ENCODE assay signal across 13 mouse cellular contexts in the genomic region with DNA sequence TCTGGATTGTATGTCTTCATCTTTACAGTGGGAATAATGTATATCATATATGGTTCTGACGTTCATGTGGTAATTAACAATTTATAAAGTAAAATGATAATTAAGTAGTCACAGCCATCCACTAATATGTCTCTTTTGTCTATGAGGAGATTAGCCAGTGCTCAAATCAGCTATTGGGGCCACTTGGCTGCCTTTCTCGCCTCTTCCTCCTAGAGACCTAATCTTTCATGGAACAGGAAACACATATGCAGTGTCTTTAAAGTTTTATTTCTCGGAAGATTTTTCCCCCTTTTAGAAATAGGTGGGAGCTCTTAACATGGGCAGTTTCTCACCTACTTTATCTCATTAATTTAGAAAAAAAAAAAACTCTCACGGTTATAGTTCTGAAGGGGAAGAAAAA. TPM values are rescaled to one million over a fixed set of nuclear protein-coding genes. Genes with fewer than 3 reads are reported as not detected.
DNase-seq lines count a peak whose midpoint lies in the region; ATAC-seq and TF ChIP-seq lines count a peak whose summit lies in the region.
"Had no signal": no experiment of that assay in that cellular context is flagged by ENCODE, and none has a peak within 500 bp of the region (broad histone marks: within the 10 kb centered on the region; RNA-seq: fewer than 3 reads in every experiment).

No protein-coding gene starts in this region.

- H3K9ac ChIP-seq in heart, postnatal 0 days (replicated peaks; ENCODE audit: low read depth, low read length): peak overlapping the region; percentile 79; the same call in 1 of the 2 replicates
- no peak overlapping the region for H3K9ac ChIP-seq in heart, embryonic 12.5 days
- H3K9ac ChIP-seq in limb, embryonic 12.5 days (replicated peaks): no peak overlapping the region

- no peak for DNase-seq in gastrocnemius, adult 2 months
- no peak for DNase-seq in gastrocnemius, postnatal 14 days
- no peak for DNase-seq in heart, postnatal 0 days (ENCODE audit: low spot score)
- DNase-seq in limb, embryonic 10.5 days (ENCODE audit: low spot score): no peak
- no peak for DNase-seq in frontal cortex, postnatal 36 days (ENCODE audit: low spot score in 2 of 2)

- H3K27ac ChIP-seq in gastrocnemius, adult 2 months: peak overlapping the region; percentile 97
- H3K27ac ChIP-seq in heart, postnatal 0 days (ENCODE audit: low read depth): peak overlapping the region; percentile 12; the same call in 1 of the 2 replicates
- no peak overlapping the region for H3K27ac ChIP-seq in heart, embryonic 12.5 days (ENCODE audit: poor library complexity, severe bottlenecking)
- H3K27ac ChIP-seq in limb, embryonic 12.5 days: no peak overlapping the region
- no peak overlapping the region for H3K27ac ChIP-seq in limb, embryonic 10.5 days
- peak overlapping the region; percentile 58; the same call in 1 of the 2 replicates for H3K27ac ChIP-seq in brown adipose tissue, adult 24 weeks (replicated peaks; ENCODE audit: low read depth, low read length)

- H3K4me3 ChIP-seq in gastrocnemius, adult 2 months: no peak overlapping the region
- H3K4me3 ChIP-seq in heart, postnatal 0 days (ENCODE audit: low read depth, low read length): no peak overlapping the region
- H3K4me3 ChIP-seq in heart, embryonic 12.5 days: no peak overlapping the region
- H3K4me3 ChIP-seq in limb, embryonic 12.5 days (replicated peaks): no peak overlapping the region
- no peak overlapping the region for H3K4me3 ChIP-seq in limb, embryonic 10.5 days
- H3K4me3 ChIP-seq in brown adipose tissue, adult 24 weeks (ENCODE audit: insufficient read depth, low read depth, low read length): no peak overlapping the region

- no peak for TF ChIP-seq CTCF in gastrocnemius, adult 2 months (IDR thresholded peaks at IDR 0.05)
- no peak for TF ChIP-seq CTCF in heart, postnatal 0 days (IDR thresholded peaks at IDR 0.05; ENCODE audit: low read depth)

- WGBS in heart, postnatal 0 days: 42% methylated on average over 4 of the region's 4 CpGs
- WGBS in heart, embryonic 12.5 days: 37% methylated on average over 4 of the region's 4 CpGs
- 44% methylated on average over 4 of the region's 4 CpGs for WGBS in limb, embryonic 12.5 days
- WGBS in limb, embryonic 10.5 days: 49% methylated on average over 4 of the region's 4 CpGs

- H3K9me3 ChIP-seq in heart, postnatal 0 days (replicated peaks; ENCODE audit: control insufficient read depth, low read length): no peaks in the 10 kb centered on the region
- H3K9me3 ChIP-seq in heart, embryonic 12.5 days (replicated peaks): no peaks in the 10 kb centered on the region
- no peaks in the 10 kb centered on the region for H3K9me3 ChIP-seq in limb, embryonic 12.5 days
- H3K9me3 ChIP-seq in limb, embryonic 10.5 days (replicated peaks): no peaks in the 10 kb centered on the region
- H3K9me3 ChIP-seq: hindbrain, embryonic 12.5 days; stomach, embryonic 15.5 days had no signal

- H3K27me3 ChIP-seq in heart, postnatal 0 days (ENCODE audit: control insufficient read depth, insufficient read depth, low read length): no peaks in the 10 kb centered on the region
- no peaks in the 10 kb centered on the region for H3K27me3 ChIP-seq in heart, embryonic 12.5 days (replicated peaks)
- H3K27me3 ChIP-seq in limb, embryonic 12.5 days: peaks cover 4% of the 10 kb centered on the region; the same call in 1 of the 2 replicates
- H3K27me3 ChIP-seq in limb, embryonic 10.5 days (ENCODE audit: low read depth, poor library complexity, severe bottlenecking): peaks cover 71% of the 10 kb centered on the region

- no peak overlapping the region; the same call in 1 of the 2 replicates for H3K4me2 ChIP-seq in heart, postnatal 0 days (ENCODE audit: low read depth, low read length)
- no peak overlapping the region for H3K4me2 ChIP-seq in heart, embryonic 12.5 days
- peak overlapping the region; percentile 91; the same call in 1 of the 2 replicates for H3K4me2 ChIP-seq in limb, embryonic 12.5 days

- ATAC-seq in heart, postnatal 0 days (ENCODE audit: insufficient read depth, low read depth): no peak
- ATAC-seq in heart, embryonic 12.5 days (ENCODE audit: insufficient number of reproducible peaks, low FRiP score): no peak
- ATAC-seq in limb, embryonic 12.5 days (ENCODE audit: insufficient number of reproducible peaks, insufficient read depth, low FRiP score, low TSS enrichment, low read depth): no peak

- H3K4me1 ChIP-seq in heart, postnatal 0 days (ENCODE audit: control insufficient read depth, insufficient read depth): peaks cover 34% of the 10 kb centered on the region
- peaks cover 29% of the 10 kb centered on the region for H3K4me1 ChIP-seq in heart, embryonic 12.5 days (replicated peaks)
- H3K4me1 ChIP-seq in limb, embryonic 12.5 days (replicated peaks): peaks cover 42% of the 10 kb centered on the region
- H3K4me1 ChIP-seq in limb, embryonic 10.5 days: peaks cover 52% of the 10 kb centered on the region
- H3K4me1 ChIP-seq in brown adipose tissue, adult 24 weeks (ENCODE audit: control insufficient read depth, insufficient read depth, insufficient read length, low read length): peaks cover 15% of the 10 kb centered on the region

- H3K36me3 ChIP-seq in heart, postnatal 0 days (replicated peaks; ENCODE audit: control insufficient read depth, insufficient read depth, low read length): no peaks in the 10 kb centered on the region
- no peaks in the 10 kb centered on the region for H3K36me3 ChIP-seq in heart, embryonic 12.5 days
- H3K36me3 ChIP-seq in limb, embryonic 12.5 days: no peaks in the 10 kb centered on the region
- no peaks in the 10 kb centered on the region for H3K36me3 ChIP-seq in limb, embryonic 10.5 days
- H3K36me3 ChIP-seq: hindbrain, embryonic 12.5 days; stomach, embryonic 15.5 days had no signal

- no peak for TF ChIP-seq EP300 in heart, postnatal 0 days (IDR thresholded peaks at IDR 0.05; ENCODE audit: low read depth)

- intact Hi-C loops in gastrocnemius, adult 2 months (cut with DNase I): loop anchor here (2.0 to 5.0 kb wide), 3 partner anchors 572 to 952 kb away; partner anchors contain the start of gene Tm2d1
- intact Hi-C loops in gastrocnemius, postnatal 14 days (cut with DNase I; ENCODE audit: low total_unique reads): loop anchor here (5.0 to 10.0 kb wide), 3 partner anchors 254 to 572 kb away; no protein-coding TSS in a partner anchor

RNA-seq across cellular contexts. Expression of gene Nfia, which starts 22.1 kb away (rescaled TPM):
- 10 to 100 TPM; 57.0 to 57.8 TPM for total RNA-seq in gastrocnemius, adult 2 months (2021)
- 10 to 100 TPM; 69.5 to 70.1 TPM for total RNA-seq in gastrocnemius, postnatal 14 days (2021)
- 76.5 and 114 TPM in 2 replicates for total RNA-seq in heart, postnatal 0 days (2014; rRNA removed; ENCODE audit: low replicate concordance)
- polyA plus RNA-seq in heart, postnatal 0 days (2015; fragmentation: Nextera tagmentation; extraction: Ambion mirVana): 53.2 and 53.8 TPM in 2 replicates
- 37.5 and 42.0 TPM in 2 replicates for polyA plus RNA-seq in heart, embryonic 12.5 days (2016; fragmentation: Nextera tagmentation; extraction: Ambion mirVana)
- polyA plus RNA-seq in limb, embryonic 12.5 days (2016; fragmentation: Nextera tagmentation; extraction: Ambion mirVana): 53.9 and 56.7 TPM in 2 replicates
- polyA plus RNA-seq in limb, embryonic 10.5 days (2016; fragmentation: Nextera tagmentation; extraction: Ambion mirVana): 6.7 and 21.3 TPM in 2 replicates
- polyA plus RNA-seq in brown adipose tissue, adult 24 weeks (2012; ENCODE audit: insufficient read depth, insufficient read length, missing spikeins): 43.3 and 74.8 TPM in 2 replicates

RNA-seq across cellular contexts. Expression of gene E130114P18Rik, which starts 27.5 kb away (rescaled TPM):
- total RNA-seq in gastrocnemius, adult 2 months (2021): not detected
- total RNA-seq in gastrocnemius, postnatal 14 days (2021): under 1 TPM; 0.38 to 0.39 TPM
- not detected in 2 replicates for total RNA-seq in heart, postnatal 0 days (2014; rRNA removed; ENCODE audit: low replicate concordance)
- polyA plus RNA-seq in heart, postnatal 0 days (2015; fragmentation: Nextera tagmentation; extraction: Ambion mirVana): 0.45 and 0.52 TPM in 2 replicates
- 0.50 and 0.74 TPM in 2 replicates for polyA plus RNA-seq in heart, embryonic 12.5 days (2016; fragmentation: Nextera tagmentation; extraction: Ambion mirVana)
- polyA plus RNA-seq in limb, embryonic 12.5 days (2016; fragmentation: Nextera tagmentation; extraction: Ambion mirVana): 5.4 and 6.4 TPM in 2 replicates
- polyA plus RNA-seq in limb, embryonic 10.5 days (2016; fragmentation: Nextera tagmentation; extraction: Ambion mirVana): 2.8 and 11.0 TPM in 2 replicates
- not detected in 2 replicates for polyA plus RNA-seq in brown adipose tissue, adult 24 weeks (2012; ENCODE audit: insufficient read depth, insufficient read length, missing spikeins)
- total RNA-seq: heart, postnatal 25 days; megakaryocyte progenitor cell, adult 5-6 weeks; neutrophil, adult 5-6 weeks had no signal

Comparison
In these comparisons a context has a peak if more than half of its experiments do, and no peak if none do; other contexts are left out.
1. H3K27ac ChIP-seq: peak in gastrocnemius, adult 2 months (single experiment), heart, postnatal 0 days (single experiment) and brown adipose tissue, adult 24 weeks (single experiment); none in heart, embryonic 12.5 days (single experiment), limb, embryonic 12.5 days (single experiment) and limb, embryonic 10.5 days (single experiment).